Mouse (Mus musculus) midbrain, postnatal 0 days (tissue): ENCODE measurements at regions not wholly inside any gene's neighbourhood (a gene's known extent, or its start where the extent isn't known, plus 50 kb on each side); places are given as distances from the start of the nearest gene placed in this dataset.

Experiments used
- ATAC-seq: fragments of 200-750 bp; cut with Nextera tagmentation; 2 replicates; pipeline ENCODE4 v1.8.0; 2017; ENCODE audit warnings: moderate number of reproducible peaks, mild to moderate bottlenecking, moderate TSS enrichment, moderate library complexity; ENCODE audit not compliant: low FRiP score
- DNase-seq: peaks from one replicate; pipeline ENCODE4 v3.0.0-alpha.2; 2015; ENCODE audit warnings: low spot score
- H3K27ac ChIP-seq: fragments of 300-500 bp; sonication (generic); 2 replicates; pipeline ENCODE4 v1.5.1; 2014; ENCODE audit warnings: low read depth, mild to moderate bottlenecking, low read length, mixed read lengths
- H3K27me3 ChIP-seq: fragments of 300-500 bp; sonication (generic); 2 replicates; pipeline ENCODE4 v1.6.1; 2014; ENCODE audit warnings: low read length, control low read depth, mixed read lengths; ENCODE audit not compliant: insufficient read depth
- H3K36me3 ChIP-seq: fragments of 300-500 bp; sonication (generic); 2 replicates; pipeline ENCODE4 v1.6.1; 2014; ENCODE audit warnings: low read length, control low read depth, mixed read lengths; ENCODE audit not compliant: insufficient read depth
- H3K4me1 ChIP-seq: fragments of 300-500 bp; sonication (generic); 2 replicates; pipeline ENCODE4 v1.6.1; 2014; ENCODE audit warnings: mild to moderate bottlenecking, control low read depth, antibody characterized with exemption, low read length, mixed read lengths; ENCODE audit not compliant: insufficient read depth
- H3K4me2 ChIP-seq: fragments of 300-500 bp; sonication (generic); 2 replicates; pipeline ENCODE4 v1.6.1; 2014; ENCODE audit warnings: low read depth, mild to moderate bottlenecking, low read length, mixed read lengths; ENCODE audit not compliant: poor library complexity, severe bottlenecking
- H3K4me3 ChIP-seq: fragments of 300-500 bp; sonication (generic); 2 replicates; pipeline ENCODE4 v1.5.1; 2014; ENCODE audit warnings: low read depth, mild to moderate bottlenecking, low read length, moderate library complexity
- H3K9ac ChIP-seq: fragments of 300-500 bp; sonication (generic); replicated peaks from 2 replicates; pipeline ENCODE4 v1.6.1; 2014; ENCODE audit warnings: mild to moderate bottlenecking, low read length, moderate library complexity, mixed read lengths; ENCODE audit not compliant: poor library complexity, severe bottlenecking
- H3K9me3 ChIP-seq: fragments of 300-500 bp; sonication (generic); 2 replicates; pipeline ENCODE4 v1.6.1; 2016; ENCODE audit warnings: low read length, control low read depth
- CTCF ChIP-seq: IDR thresholded peaks from 2 replicates; pipeline ENCODE4 v1.5.1; 2016; ENCODE audit warnings: antibody characterized with exemption, mild to moderate bottlenecking
- WGBS: fragments of 180-500 bp; shearing (Covaris S2); extraction: QIAGEN DNeasy Blood & Tissue Kit; methylation state at CpG from one replicate; pipeline ENCODE4 v1.1.7; 2014; 5-methylcytosine and 5-hydroxymethylcytosine counted together

DNA sequence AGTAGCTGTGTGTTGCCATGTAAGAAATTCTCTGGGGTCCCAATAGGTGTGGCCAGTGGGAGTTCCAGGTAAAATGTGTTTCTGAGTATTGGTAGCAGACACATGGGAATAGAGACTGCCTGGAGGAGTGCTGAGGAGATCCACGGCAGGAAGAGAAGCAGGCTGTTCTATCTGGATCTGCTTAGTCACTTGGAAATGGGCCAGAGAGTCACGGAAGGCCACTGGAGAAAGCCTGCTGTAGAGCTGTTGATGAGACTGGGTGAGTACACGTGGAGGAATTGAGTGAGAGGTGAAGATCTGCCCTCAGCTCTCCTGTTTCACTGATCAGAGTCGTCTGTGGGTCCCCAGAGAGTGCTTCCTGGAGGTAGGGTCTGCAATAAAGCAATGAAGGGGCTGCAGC lies 120.2 kb downstream of the Tm4sf1 start:
- no peak for TF ChIP-seq CTCF
- no peak overlapping the region for H3K4me3 ChIP-seq
- ATAC-seq (no peak), DNase-seq (no peak)
- H3K4me1 ChIP-seq: no peaks in the 10 kb centered on the region
- 62% methylated on average over 4 of the region's 4 CpGs for WGBS
- no peak overlapping the region for H3K27ac ChIP-seq
- no peaks in the 10 kb centered on the region for H3K9me3 ChIP-seq
- H3K36me3 ChIP-seq: no peaks in the 10 kb centered on the region
- no peaks in the 10 kb centered on the region for H3K27me3 ChIP-seq
- H3K9ac ChIP-seq: no peak overlapping the region
- no peak overlapping the region for H3K4me2 ChIP-seq

DNA sequence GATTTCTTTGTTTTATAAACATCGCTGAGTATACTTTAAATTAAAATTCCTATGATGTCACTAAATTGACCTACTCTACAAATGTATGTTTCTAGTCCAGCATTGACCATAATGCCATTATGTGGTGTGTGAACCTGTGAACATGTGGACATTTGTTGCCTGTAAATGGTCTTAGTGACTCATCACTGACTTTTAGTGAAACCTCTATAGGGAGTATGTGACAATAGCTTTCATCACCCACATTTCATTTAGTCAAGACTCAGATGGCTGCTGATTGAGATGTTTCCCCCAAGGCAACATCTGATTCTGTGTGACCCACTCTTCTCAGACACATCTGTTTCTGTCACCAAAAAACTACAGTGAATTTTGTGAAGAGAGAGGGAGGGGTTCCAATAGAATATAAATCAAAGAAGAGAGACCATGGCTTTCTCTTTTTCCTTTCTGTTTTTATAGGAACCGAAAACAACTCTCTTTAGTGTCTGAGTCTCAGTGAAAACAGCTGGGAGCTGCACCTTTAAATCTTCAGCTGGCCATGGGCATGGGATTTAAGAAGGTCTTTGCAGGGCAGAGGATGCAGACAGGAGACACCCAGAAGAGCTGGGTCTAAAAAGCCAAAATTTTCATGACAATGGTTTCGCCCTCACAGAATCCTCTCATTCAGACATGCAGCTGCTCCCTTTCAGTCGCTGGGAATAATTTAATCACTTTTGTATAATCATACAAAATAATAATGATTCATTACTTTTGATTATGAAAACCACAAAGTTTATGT lies 148.4 kb downstream of the Tm4sf1 start:
- Histone ChIP-seq H3K27ac (no peak overlapping the region), H3K4me2 (no peak overlapping the region), H3K9me3 (no peaks in the 10 kb centered on the region), H3K9ac (no peak overlapping the region), H3K4me3 (no peak overlapping the region), H3K27me3 (no peaks in the 10 kb centered on the region), H3K36me3 (no peaks in the 10 kb centered on the region), H3K4me1 (no peaks in the 10 kb centered on the region)
- WGBS: 38% methylated on average over 4 of the region's 4 CpGs
- no peak for TF ChIP-seq CTCF
- ATAC-seq (no peak), DNase-seq (no peak)

DNA sequence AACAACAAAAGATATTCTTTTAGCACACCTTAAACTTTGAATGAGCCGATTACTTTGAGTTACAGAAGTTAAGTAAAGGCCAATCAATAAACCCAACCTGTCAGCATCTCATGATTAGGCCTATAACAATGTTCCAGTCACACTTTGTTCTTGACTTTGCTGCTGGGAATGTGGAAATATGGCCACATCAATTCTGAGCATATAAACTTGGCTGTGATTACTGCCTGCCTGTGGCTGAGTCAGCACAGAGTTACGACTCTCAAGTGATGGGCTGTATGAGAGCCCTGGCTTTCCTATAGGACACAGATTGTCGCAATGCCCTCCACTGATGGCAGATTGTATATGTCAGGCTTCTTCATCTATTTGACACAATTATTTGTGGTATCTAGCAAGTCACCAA lies 152.6 kb downstream of the Tm4sf1 start:
- Histone ChIP-seq H3K4me3 (no peak overlapping the region), H3K27me3 (no peaks in the 10 kb centered on the region), H3K9ac (no peak overlapping the region), H3K4me1 (no peaks in the 10 kb centered on the region), H3K9me3 (no peaks in the 10 kb centered on the region), H3K36me3 (no peaks in the 10 kb centered on the region), H3K27ac (no peak overlapping the region), H3K4me2 (no peak overlapping the region)
- ATAC-seq (no peak), DNase-seq (no peak)
- WGBS: 79% methylated on average over 3 of the region's 3 CpGs
- TF ChIP-seq CTCF: no peak

DNA sequence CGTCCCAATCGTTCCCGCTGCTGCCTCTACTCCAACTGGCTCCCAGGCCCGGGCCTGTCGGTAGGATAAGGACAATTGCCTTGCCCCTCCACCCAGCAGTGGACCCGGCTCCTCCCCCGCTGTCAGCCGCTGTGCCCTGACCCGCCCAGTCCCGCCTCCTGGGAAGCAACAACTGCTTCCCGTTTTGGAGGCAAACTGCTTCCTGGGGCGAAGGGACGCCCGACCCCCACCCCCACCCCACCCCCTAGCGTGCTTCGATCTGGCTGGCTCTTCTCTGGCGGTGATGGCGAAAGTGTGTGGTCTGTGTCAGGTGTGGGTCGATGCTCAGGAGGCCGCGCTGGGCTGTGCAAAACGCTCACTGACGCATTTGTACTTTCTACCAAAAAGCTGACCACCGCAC lies 164.9 kb downstream of the Tm4sf1 start:
- Histone ChIP-seq H3K36me3 (no peaks in the 10 kb centered on the region), H3K9ac (no peak overlapping the region; the same call in 1 of the 2 replicates), H3K4me1 (no peaks in the 10 kb centered on the region), H3K27ac (no peak overlapping the region), H3K4me2 (peak overlapping the region; percentile 47), H3K4me3 (peak overlapping the region; percentile 32), H3K9me3 (no peaks in the 10 kb centered on the region), H3K27me3 (no peaks in the 10 kb centered on the region)
- WGBS: 19% methylated on average over 24 of the region's 24 CpGs
- peak; percentile 78 for ATAC-seq
- no peak for TF ChIP-seq CTCF
- DNase-seq: peak; percentile 34

DNA sequence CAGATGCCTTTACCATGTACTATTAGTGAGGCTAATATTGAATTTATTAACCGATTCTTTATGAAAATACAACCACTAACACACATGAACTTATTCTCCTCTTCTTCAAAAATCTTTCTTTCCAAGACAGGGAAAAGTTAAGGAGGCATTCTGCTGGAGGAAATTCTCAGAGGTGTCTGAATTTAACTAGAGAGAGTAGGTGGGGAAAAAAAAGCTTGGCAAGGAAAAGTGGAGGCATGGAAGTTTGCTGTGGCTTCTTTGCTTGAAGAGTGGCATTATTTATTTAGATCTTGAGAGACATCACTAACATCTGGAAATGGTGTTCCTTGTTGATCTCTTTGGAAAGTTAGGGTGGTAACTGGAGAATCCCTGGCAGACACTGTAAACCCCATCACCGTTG lies 173.2 kb downstream of the Tm4sf1 start:
- no peak overlapping the region for H3K9ac ChIP-seq
- DNase-seq (no peak), ATAC-seq (no peak)
- 85% methylated on average over 2 of the region's 2 CpGs for WGBS
- no peaks in the 10 kb centered on the region for H3K36me3 ChIP-seq
- TF ChIP-seq CTCF: no peak
- H3K9me3 ChIP-seq: no peaks in the 10 kb centered on the region
- H3K27ac ChIP-seq: no peak overlapping the region
- no peak overlapping the region for H3K4me2 ChIP-seq
- H3K4me1 ChIP-seq: no peaks in the 10 kb centered on the region
- no peak overlapping the region for H3K4me3 ChIP-seq
- no peaks in the 10 kb centered on the region for H3K27me3 ChIP-seq

DNA sequence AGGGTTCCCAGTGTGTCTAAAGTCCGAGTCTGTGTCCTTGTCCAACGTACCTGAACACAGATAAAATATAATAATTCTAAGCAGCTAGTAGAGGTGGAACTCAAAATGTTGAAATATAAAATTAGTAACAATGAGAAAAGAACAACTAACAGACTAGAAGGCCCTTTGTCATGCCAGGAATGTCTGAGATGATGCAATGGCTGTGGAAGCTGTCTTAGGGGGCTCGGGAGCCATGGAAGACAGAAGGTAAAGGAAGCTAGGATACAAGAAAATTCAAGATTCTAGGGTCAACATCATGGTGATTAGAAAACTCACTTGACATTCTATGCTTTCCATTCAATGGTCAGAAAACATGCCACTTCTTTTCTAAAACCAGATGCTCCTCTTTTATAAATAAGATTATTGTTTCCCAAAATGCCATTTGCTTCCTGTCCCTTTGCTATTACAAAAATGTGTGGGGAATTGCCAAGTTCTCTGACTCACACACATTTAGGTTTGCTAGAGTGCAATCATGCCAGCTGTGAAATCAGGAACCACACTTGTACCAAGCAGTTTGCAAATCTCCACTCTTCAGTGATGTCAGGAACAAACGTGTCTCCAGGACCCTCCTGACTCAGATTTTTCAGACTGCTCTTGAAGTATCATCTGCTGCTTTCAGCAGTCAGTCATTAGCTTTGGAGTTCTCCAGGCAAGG lies 175.8 kb downstream of the Tm4sf1 start:
- Histone ChIP-seq H3K4me1 (no peaks in the 10 kb centered on the region), H3K27ac (no peak overlapping the region)
- WGBS: 83% methylated on average over 4 of the region's 4 CpGs

More for the DNA sequence above, 175.8 kb downstream of the Tm4sf1 start:
- TF ChIP-seq CTCF: no peak
- H3K9ac ChIP-seq: no peak overlapping the region
- no peaks in the 10 kb centered on the region for H3K36me3 ChIP-seq
- no peak overlapping the region for H3K4me3 ChIP-seq
- H3K27me3 ChIP-seq: no peaks in the 10 kb centered on the region
- ATAC-seq: no peak
- no peak for DNase-seq
- no peaks in the 10 kb centered on the region for H3K9me3 ChIP-seq
- H3K4me2 ChIP-seq: no peak overlapping the region
